Mouse (Mus musculus): ENCODE results near the gene Plekhd1. TPM values are rescaled to one million over a fixed set of nuclear protein-coding genes. Genes with fewer than 3 reads are reported as not detected.

Gene Plekhd1
- 0.11 TPM in 1 of 2 replicates, not detected in the other for polyA plus RNA-seq (2012)

DNA sequence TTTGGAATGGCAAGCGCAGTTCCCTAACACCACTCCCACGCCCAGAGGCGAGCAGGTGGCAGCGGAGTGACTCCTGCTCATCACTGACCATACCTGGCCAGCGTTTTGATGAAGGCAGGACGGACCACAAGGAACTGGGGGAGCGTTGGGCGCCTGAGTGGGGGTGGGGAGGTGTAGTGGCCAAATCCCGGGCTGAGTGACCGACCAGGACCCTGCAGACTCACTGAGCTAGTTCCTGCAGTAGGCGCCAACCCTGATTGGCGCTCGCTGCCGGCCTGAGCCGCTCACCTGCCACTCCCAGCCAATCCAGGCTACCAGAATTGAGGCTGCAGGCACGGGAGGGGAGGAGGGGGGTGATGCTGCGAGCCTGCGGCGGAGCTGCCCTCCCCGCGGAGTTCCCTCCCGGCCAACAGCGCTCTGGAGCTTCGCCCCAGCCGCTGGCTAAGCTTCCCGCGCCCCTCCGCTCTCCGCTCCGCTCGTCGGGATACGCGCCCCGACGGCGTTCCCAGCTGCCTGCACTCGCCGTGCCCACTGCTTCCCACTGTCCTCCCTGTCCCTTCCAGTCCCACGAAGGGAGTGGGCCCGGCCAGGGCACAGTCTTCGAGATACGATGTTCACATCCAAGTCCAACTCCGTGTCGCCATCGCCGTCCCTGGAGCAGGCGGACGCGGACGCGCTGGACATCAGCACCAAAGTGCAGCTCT, at the start of gene Plekhd1:
Gene Plekhd1, plus strand, starts transcription at position 323 of the 704 bp plus-strand sequence.

DNA sequence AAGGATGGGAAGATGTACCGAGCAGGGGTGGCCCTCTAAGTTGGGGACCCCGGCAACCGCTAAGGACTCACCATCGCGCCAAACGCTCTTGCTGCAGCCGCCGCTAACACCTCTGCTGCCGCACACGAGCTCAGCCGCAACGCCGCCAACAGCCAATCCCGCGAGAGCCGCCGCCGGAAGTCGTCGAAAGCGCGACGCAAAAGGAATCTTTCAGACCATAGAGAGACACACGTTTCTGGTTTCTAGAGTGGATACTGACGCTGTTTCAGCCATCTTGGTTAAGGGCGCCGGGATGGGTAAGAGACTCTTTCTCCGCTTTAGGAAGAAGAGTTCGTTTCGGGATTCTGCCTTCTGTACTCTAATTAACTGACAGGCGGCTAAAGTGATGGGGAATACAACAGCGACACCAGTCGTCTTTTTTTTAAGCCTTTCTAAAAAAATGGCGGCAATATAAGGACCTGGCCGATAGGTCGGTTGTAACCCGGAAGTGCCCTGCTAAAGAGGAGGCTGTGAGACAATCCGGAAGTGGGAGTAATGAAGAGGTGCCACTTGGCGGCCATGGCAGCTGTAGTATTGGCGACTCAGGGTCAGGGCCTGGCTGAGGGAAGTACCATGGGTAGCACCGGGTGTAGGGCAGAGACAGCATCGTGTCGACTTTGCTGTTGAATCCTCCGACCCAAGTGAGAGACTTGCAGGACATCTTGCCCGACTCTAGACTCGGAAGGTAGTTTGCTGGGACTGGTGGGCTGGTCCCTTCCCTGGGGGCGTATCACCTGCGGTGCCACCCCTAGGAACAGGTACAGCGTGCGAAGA, 48.5 kb upstream of the Plekhd1 start, which contains the start of the genes Slc39a9 and Erh:
Gene Slc39a9, plus strand, starts transcription at position 191 of the 813 bp plus-strand sequence.
Gene Erh, minus strand, starts transcription at position 649 of the 813 bp plus-strand sequence.

DNA sequence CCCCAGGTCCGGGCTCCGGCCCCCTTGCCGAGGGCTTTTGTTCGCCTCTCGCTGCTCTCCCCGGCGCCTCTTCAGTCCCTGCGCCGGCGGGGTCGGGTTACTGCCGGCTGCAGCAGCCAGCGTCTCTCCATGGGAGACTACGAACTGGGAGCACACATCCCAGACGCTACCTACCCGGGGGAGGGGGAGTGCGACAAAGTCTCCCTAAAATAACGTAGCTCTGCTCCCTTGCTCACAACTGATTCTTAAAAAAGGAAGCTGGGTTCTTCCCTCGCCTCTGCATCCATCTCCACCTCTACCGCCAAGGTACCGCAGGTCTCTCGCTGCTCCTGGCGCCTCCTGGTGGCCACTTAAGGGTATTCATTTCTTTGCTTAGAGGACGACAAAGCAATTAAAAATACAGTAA, 68.0 kb downstream of the Plekhd1 start, which contains the start of gene Ccdc177:
Gene Ccdc177, minus strand, starts transcription at position 292 of the 406 bp plus-strand sequence.

Other genes with a start within 250 kb of the Plekhd1 start
- gene Exd2, start 229.5 kb upstream of the Plekhd1 start, polyA plus RNA-seq (2012), result 3.9 and 5.8 TPM in 2 replicates
- gene Galnt16, start 174.3 kb upstream of the Plekhd1 start, polyA plus RNA-seq (2012), result not detected in 2 replicates
- gene Slc39a9, start 48.7 kb upstream of the Plekhd1 start, polyA plus RNA-seq (2012), result 10.6 and 12.8 TPM in 2 replicates
- gene Erh, start 48.2 kb upstream of the Plekhd1 start, polyA plus RNA-seq (2012), result 28.5 and 34.4 TPM in 2 replicates
- 0.02 TPM in 1 of 2 replicates, not detected in the other for gene Ccdc177, start 68.1 kb downstream of the Plekhd1 start, polyA plus RNA-seq (2012)
- 13.5 and 14.2 TPM in 2 replicates for gene Susd6, start 97.9 kb downstream of the Plekhd1 start, polyA plus RNA-seq (2012)